Mouse (Mus musculus): ENCODE results near the gene Zfp46. TPM values are rescaled to one million over a fixed set of nuclear protein-coding genes. Genes with fewer than 3 reads are reported as not detected.

Zfp46 gene
- polyA plus RNA-seq (2015; fragmentation: Nextera tagmentation; extraction: Ambion mirVana): 42.8 and 43.3 TPM in 2 replicates

DNA sequence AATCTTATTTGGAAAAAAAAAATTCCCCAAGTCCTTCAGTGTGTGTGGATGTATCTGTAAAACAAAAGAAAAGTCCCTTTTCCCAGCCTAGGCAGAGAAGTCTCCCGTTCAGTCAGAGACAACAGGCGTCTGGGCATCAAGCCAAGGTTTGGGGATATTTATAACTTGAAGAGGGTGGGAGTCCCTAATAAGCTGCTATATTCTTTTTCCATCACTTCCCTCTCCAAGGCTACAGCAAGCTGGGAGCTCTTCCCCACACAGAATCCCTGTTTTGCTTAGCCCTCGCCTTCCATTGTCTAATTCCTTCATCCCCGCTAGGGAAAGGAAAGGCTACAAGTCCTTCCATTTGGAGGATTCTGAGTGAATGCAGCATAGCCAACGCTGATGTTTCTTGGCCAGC is at the start of gene Zfp46:
Gene Zfp46, plus strand, starts transcription at position 229 of the 400 bp plus-strand sequence.
- H3K4me1 ChIP-seq (ENCODE audit: control insufficient read depth, insufficient read depth, low read length): peaks cover 33% of the 10 kb centered on the region
- peak within 1 kb of the TSS; percentile 94 for H3K27ac ChIP-seq (ENCODE audit: low read length)
- no peaks in the 10 kb centered on the region; the same call in 1 of the 2 replicates for H3K9me3 ChIP-seq (replicated peaks; ENCODE audit: control insufficient read depth, low read length, poor library complexity, severe bottlenecking)
- no peak for ATAC-seq
- WGBS: 13% methylated on average over 5 of the region's 5 CpGs
- peak within 1 kb of the TSS; percentile 65 for H3K4me2 ChIP-seq (ENCODE audit: low read length)
- peak within 1 kb of the TSS; percentile 69 for H3K9ac ChIP-seq (ENCODE audit: low read depth, low read length)
- H3K4me3 ChIP-seq (ENCODE audit: low read depth, low read length): peak within 1 kb of the TSS; percentile 60
- no peaks in the 10 kb centered on the region for H3K27me3 ChIP-seq (ENCODE audit: control insufficient read depth, insufficient read depth, low read depth, low read length)
- H3K36me3 ChIP-seq (ENCODE audit: control insufficient read depth, insufficient read depth, low read length): peaks cover 7% of the 10 kb centered on the region; the same call in 1 of the 2 replicates

DNA sequence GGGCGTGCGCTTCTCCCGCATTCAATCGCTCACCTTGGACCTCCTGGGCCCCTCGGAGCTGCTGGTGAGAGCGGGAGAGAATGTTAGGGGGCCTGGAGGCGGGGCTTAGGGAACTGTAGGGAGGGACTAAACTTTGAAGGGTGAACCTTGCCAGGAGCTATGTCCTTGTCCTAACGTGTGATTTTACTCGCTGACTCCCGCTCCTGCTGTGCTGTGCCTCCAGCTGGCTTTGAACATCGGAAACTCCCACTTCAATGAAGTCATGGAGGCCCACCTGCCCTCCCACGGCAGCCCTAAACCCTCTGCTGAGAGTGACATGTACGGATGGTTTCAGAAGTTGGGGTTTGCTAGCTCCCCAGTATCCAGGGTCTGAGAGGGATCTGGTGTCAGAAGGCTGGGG is 45.8 kb upstream of the Zfp46 start:
- WGBS: 29% methylated on average over 13 of the region's 13 CpGs
- no peak for ATAC-seq
- Histone ChIP-seq H3K4me3 (ENCODE audit: low read depth, low read length) (no peak overlapping the region), H3K27me3 (ENCODE audit: control insufficient read depth, insufficient read depth, low read depth, low read length) (peaks cover 10% of the 10 kb centered on the region), H3K9ac (ENCODE audit: low read depth, low read length) (no peak overlapping the region), H3K9me3 (replicated peaks; ENCODE audit: control insufficient read depth, low read length, poor library complexity, severe bottlenecking) (no peaks in the 10 kb centered on the region), H3K4me2 (ENCODE audit: low read length) (no peak overlapping the region), H3K27ac (ENCODE audit: low read length) (no peak overlapping the region), H3K36me3 (ENCODE audit: control insufficient read depth, insufficient read depth, low read length) (no peaks in the 10 kb centered on the region), H3K4me1 (ENCODE audit: control insufficient read depth, insufficient read depth, low read length) (no peaks in the 10 kb centered on the region)

DNA sequence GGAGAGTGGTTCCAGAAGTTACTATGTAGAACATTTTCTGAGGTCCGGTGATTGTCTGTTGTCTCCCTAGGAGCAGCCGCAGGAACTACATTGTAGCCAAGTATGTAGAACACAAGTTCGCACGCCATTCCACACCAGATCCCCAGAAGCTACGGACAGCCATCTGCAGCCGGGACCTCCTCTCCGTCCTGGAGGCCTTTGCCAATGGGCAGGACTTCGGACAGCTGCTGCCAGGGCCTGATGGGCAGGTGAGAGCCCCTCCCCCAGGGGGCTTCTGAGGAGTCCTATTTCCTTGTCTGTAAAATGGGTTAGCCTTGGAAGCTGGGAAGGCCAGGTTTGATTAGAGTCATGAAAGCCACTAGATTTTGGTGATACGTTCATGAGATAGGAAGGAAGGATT is 45.4 kb upstream of the Zfp46 start:
- no peak overlapping the region for H3K4me3 ChIP-seq (ENCODE audit: low read depth, low read length)
- H3K27ac ChIP-seq (ENCODE audit: low read length): no peak overlapping the region
- H3K9me3 ChIP-seq (replicated peaks; ENCODE audit: control insufficient read depth, low read length, poor library complexity, severe bottlenecking): no peaks in the 10 kb centered on the region
- no peak overlapping the region for H3K9ac ChIP-seq (ENCODE audit: low read depth, low read length)
- no peaks in the 10 kb centered on the region for H3K4me1 ChIP-seq (ENCODE audit: control insufficient read depth, insufficient read depth, low read length)
- peaks cover 10% of the 10 kb centered on the region for H3K27me3 ChIP-seq (ENCODE audit: control insufficient read depth, insufficient read depth, low read depth, low read length)
- 76% methylated on average over 9 of the region's 9 CpGs for WGBS
- no peak overlapping the region for H3K4me2 ChIP-seq (ENCODE audit: low read length)
- ATAC-seq: no peak
- H3K36me3 ChIP-seq (ENCODE audit: control insufficient read depth, insufficient read depth, low read length): no peaks in the 10 kb centered on the region

DNA sequence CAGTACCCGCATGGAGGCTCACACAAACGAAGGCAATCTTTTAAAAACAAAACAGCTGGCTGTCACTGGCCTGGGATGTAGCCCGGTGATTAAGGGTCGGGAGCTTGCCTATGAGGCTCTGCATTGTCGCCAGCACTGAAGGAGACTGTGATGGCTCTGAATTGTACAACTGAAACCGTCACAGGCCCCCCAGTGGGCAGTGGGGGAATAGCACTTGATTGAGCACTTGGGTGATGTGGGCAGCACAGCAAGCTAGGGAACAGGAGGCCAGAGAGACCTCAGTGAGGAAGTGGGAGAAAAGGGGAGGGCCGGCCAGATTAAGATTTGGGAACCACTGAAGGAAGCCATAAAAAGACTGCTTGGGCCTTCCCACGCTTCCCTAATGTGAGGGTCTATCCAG is 44.9 kb upstream of the Zfp46 start:
- H3K4me3 ChIP-seq (ENCODE audit: low read depth, low read length): no peak overlapping the region
- ATAC-seq: no peak
- no peak overlapping the region for H3K9ac ChIP-seq (ENCODE audit: low read depth, low read length)
- WGBS: 26% methylated on average over 8 of the region's 8 CpGs
- H3K36me3 ChIP-seq (ENCODE audit: control insufficient read depth, insufficient read depth, low read length): no peaks in the 10 kb centered on the region
- no peaks in the 10 kb centered on the region for H3K4me1 ChIP-seq (ENCODE audit: control insufficient read depth, insufficient read depth, low read length)
- H3K4me2 ChIP-seq (ENCODE audit: low read length): no peak overlapping the region
- H3K27me3 ChIP-seq (ENCODE audit: control insufficient read depth, insufficient read depth, low read depth, low read length): peaks cover 10% of the 10 kb centered on the region
- H3K27ac ChIP-seq (ENCODE audit: low read length): no peak overlapping the region
- no peaks in the 10 kb centered on the region for H3K9me3 ChIP-seq (replicated peaks; ENCODE audit: control insufficient read depth, low read length, poor library complexity, severe bottlenecking)

DNA sequence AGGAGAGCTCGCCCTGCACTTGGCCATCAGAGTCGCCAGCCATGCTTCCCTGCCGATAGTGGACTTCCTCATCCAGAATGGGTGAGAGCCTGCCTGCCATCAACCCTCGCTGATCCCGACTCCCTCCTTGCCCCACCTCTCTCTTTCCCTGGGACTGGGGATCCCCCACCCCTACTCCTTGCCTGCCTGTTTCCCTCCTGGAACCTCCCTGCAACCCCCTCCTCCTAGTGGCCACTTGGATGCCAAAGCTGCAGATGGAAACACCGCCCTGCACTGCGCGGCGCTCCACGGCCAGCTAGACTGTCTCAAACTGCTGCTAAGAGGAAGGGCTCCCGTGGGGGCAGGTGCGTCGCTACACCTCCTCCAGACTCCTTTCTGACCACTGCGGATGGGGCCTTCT is 44.4 kb upstream of the Zfp46 start:
- no peak overlapping the region for H3K27ac ChIP-seq (ENCODE audit: low read length)
- H3K36me3 ChIP-seq (ENCODE audit: control insufficient read depth, insufficient read depth, low read length): no peaks in the 10 kb centered on the region
- no peak overlapping the region for H3K4me3 ChIP-seq (ENCODE audit: low read depth, low read length)
- no peak overlapping the region for H3K9ac ChIP-seq (ENCODE audit: low read depth, low read length)
- 66% methylated on average over 14 of the region's 14 CpGs for WGBS
- no peak overlapping the region for H3K4me2 ChIP-seq (ENCODE audit: low read length)
- no peak for ATAC-seq
- H3K27me3 ChIP-seq (ENCODE audit: control insufficient read depth, insufficient read depth, low read depth, low read length): peaks cover 10% of the 10 kb centered on the region
- H3K9me3 ChIP-seq (replicated peaks; ENCODE audit: control insufficient read depth, low read length, poor library complexity, severe bottlenecking): no peaks in the 10 kb centered on the region
- no peaks in the 10 kb centered on the region for H3K4me1 ChIP-seq (ENCODE audit: control insufficient read depth, insufficient read depth, low read length)

DNA sequence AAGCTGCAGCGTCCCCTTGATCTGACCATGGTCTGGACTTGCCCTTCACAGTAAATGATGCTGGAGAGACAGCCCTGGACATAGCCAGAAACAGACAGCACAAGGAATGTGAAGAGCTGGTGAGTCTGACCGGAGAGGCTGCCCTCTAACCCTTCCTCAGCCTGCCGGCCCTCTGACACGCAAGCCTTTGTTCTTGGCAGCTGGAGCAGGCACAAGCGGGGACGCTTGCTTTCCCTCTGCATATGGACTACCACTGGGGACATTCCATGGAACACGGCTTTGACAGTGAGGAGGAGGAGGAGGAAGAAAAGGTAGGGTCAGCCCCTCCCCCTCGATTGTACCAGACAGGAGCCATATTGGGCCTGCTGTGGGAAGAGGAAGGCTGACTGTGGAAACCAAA is 43.5 kb upstream of the Zfp46 start:
- no peak overlapping the region for H3K4me3 ChIP-seq (ENCODE audit: low read depth, low read length)
- H3K27ac ChIP-seq (ENCODE audit: low read length): no peak overlapping the region
- no peaks in the 10 kb centered on the region for H3K4me1 ChIP-seq (ENCODE audit: control insufficient read depth, insufficient read depth, low read length)
- H3K4me2 ChIP-seq (ENCODE audit: low read length): no peak overlapping the region
- H3K9ac ChIP-seq (ENCODE audit: low read depth, low read length): no peak overlapping the region
- 29% methylated on average over 8 of the region's 8 CpGs for WGBS
- no peaks in the 10 kb centered on the region for H3K9me3 ChIP-seq (replicated peaks; ENCODE audit: control insufficient read depth, low read length, poor library complexity, severe bottlenecking)
- peaks cover 16% of the 10 kb centered on the region for H3K27me3 ChIP-seq (ENCODE audit: control insufficient read depth, insufficient read depth, low read depth, low read length)
- H3K36me3 ChIP-seq (ENCODE audit: control insufficient read depth, insufficient read depth, low read length): no peaks in the 10 kb centered on the region
- no peak for ATAC-seq

DNA sequence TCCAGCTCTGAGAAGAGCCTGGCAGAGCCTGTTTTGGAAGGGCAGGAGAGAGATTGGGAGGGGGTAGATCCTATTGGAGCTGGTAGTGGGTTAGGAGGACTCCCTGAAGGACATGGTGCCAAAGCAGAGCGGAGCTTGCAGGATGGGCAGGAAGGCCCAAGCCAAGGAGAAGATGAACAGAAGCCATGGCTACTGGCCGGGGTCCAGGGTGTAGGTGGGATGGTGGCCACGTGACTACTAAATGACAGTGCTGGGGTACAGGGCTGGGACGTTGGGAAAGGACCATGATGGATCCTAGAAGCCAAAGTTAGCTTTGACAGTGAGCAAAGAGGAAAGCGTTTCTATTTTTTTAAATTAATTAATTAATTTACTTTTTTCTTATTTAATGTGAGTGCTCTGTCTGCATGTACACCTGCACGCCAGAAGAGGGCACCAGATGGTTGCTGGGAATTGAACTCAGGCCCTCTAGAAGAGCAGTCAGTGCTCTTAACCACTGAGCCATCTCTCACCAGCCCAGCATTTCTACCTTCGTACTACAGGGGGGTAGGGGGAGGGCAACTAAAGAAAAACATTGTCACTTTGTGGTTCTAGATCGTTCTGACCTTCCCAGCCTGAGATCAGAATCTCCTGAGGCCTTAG is 42.3 kb upstream of the Zfp46 start:
- no peaks in the 10 kb centered on the region for H3K36me3 ChIP-seq (ENCODE audit: control insufficient read depth, insufficient read depth, low read length)
- no peaks in the 10 kb centered on the region for H3K9me3 ChIP-seq (replicated peaks; ENCODE audit: control insufficient read depth, low read length, poor library complexity, severe bottlenecking)
- H3K9ac ChIP-seq (ENCODE audit: low read depth, low read length): no peak overlapping the region
- no peak overlapping the region for H3K4me3 ChIP-seq (ENCODE audit: low read depth, low read length)
- peaks cover 23% of the 10 kb centered on the region for H3K27me3 ChIP-seq (ENCODE audit: control insufficient read depth, insufficient read depth, low read depth, low read length)
- 53% methylated on average over 8 of the region's 8 CpGs for WGBS
- no peak overlapping the region for H3K27ac ChIP-seq (ENCODE audit: low read length)
- ATAC-seq: no peak
- H3K4me2 ChIP-seq (ENCODE audit: low read length): no peak overlapping the region
- H3K4me1 ChIP-seq (ENCODE audit: control insufficient read depth, insufficient read depth, low read length): peaks cover under 1% of the 10 kb centered on the region; the same call in 1 of the 2 replicates

DNA sequence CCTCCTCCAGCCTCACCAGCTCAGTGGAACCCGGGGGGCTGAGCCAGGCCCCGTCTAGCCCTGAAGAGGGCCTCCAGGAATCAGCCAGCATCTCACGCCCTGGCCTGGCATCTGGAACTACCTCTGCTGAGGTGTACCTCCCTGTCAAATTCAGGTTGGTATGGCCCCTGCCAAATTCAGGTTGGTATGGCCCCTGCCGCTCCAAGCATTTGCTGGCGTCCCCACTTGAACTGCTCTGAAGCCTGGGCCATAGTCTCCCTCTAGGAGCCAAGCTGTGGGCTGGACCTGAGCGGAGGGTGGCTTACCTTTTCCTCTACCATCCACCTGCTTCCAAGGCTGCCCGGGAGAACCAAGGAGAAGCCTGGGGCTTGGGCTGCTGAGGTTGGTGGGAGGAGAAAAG is 41.8 kb upstream of the Zfp46 start:
- peaks cover 28% of the 10 kb centered on the region for H3K27me3 ChIP-seq (ENCODE audit: control insufficient read depth, insufficient read depth, low read depth, low read length)
- 80% methylated on average over 7 of the region's 7 CpGs for WGBS
- peaks cover 6% of the 10 kb centered on the region for H3K4me1 ChIP-seq (ENCODE audit: control insufficient read depth, insufficient read depth, low read length)
- H3K9ac ChIP-seq (ENCODE audit: low read depth, low read length): no peak overlapping the region
- H3K27ac ChIP-seq (ENCODE audit: low read length): no peak overlapping the region
- no peak overlapping the region for H3K4me3 ChIP-seq (ENCODE audit: low read depth, low read length)
- H3K4me2 ChIP-seq (ENCODE audit: low read length): no peak overlapping the region
- no peaks in the 10 kb centered on the region for H3K9me3 ChIP-seq (replicated peaks; ENCODE audit: control insufficient read depth, low read length, poor library complexity, severe bottlenecking)
- H3K36me3 ChIP-seq (ENCODE audit: control insufficient read depth, insufficient read depth, low read length): no peaks in the 10 kb centered on the region
- no peak for ATAC-seq

DNA sequence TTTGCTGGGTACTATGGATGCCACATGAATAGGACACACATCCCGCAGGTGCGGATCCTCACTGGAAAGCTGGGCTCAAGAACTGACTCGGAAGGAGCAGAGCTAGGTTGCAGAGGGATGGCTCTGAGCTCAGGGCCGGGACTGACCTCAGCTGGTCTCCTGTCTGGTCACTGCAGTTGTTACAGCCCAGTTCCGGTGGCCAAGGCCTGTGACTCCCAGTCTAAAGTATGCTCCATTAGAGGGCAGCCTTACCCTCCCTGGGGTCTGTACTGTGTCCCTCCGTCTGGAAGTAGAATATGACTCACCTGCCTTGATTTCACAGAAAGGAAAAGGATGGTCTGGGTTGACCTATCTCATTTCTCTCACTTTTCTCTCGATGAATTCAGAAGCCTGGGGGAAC is 40.3 kb upstream of the Zfp46 start:
- no peak overlapping the region for H3K27ac ChIP-seq (ENCODE audit: low read length)
- no peaks in the 10 kb centered on the region for H3K36me3 ChIP-seq (ENCODE audit: control insufficient read depth, insufficient read depth, low read length)
- H3K9ac ChIP-seq (ENCODE audit: low read depth, low read length): no peak overlapping the region
- no peak for ATAC-seq
- no peaks in the 10 kb centered on the region for H3K9me3 ChIP-seq (replicated peaks; ENCODE audit: control insufficient read depth, low read length, poor library complexity, severe bottlenecking)
- H3K27me3 ChIP-seq (ENCODE audit: control insufficient read depth, insufficient read depth, low read depth, low read length): peaks cover 34% of the 10 kb centered on the region
- H3K4me3 ChIP-seq (ENCODE audit: low read depth, low read length): no peak overlapping the region
- 75% methylated on average over 7 of the region's 7 CpGs for WGBS
- H3K4me1 ChIP-seq (ENCODE audit: control insufficient read depth, insufficient read depth, low read length): peaks cover 21% of the 10 kb centered on the region
- no peak overlapping the region for H3K4me2 ChIP-seq (ENCODE audit: low read length)

Measured in midbrain, embryonic 16.5 days (tissue).